Mouse (Mus musculus) urinary bladder, adult 2 months (tissue): ENCODE data around the gene Cd52. TPM values are rescaled to one million over a fixed set of nuclear protein-coding genes. Genes with fewer than 3 reads are reported as not detected.

ENCODE experiments used
- DNase-seq: peaks from one replicate; pipeline ENCODE4 v3.0.0; 2022; ENCODE audit warnings: low spot score
- polyA plus RNA-seq: library from polyadenylated mRNA; depleted of rRNA; stranded (reverse); fragments of >200 nt; gene quantifications from 2 replicates; pipeline ENCODE4 v1.2.3, GENCODE M21; 2012; rRNA removed

Cd52 gene
- polyA plus RNA-seq, 1 experiment, result 32.6 TPM

- no peak for DNase-seq
These were observed 42.3 kb downstream of the Cd52 start for GRCm38 (mm10) chr4:134052560-134052959.

GRCm38 (mm10) chr4:134051912-134052311, 43.0 kb downstream of the Cd52 start:
- DNase-seq, result no peak

GRCm38 (mm10) chr4:134047648-134048047, 47.2 kb downstream of the Cd52 start:
- no peak for DNase-seq

- no peak for DNase-seq
These were observed 51.8 kb downstream of the Cd52 start for GRCm38 (mm10) chr4:134043041-134043440.

GRCm38 (mm10) chr4:134041317-134042123, 53.4 kb downstream of the Cd52 start:
- no peak for DNase-seq

GRCm38 (mm10) chr4:134035953-134036352, 58.9 kb downstream of the Cd52 start:
- DNase-seq, result peak; percentile 68

Other genes starting within 250 kb of the Cd52 start
- gene Rps6ka1, start 207.3 kb downstream of the Cd52 start, polyA plus RNA-seq, result 15.9 and 17.9 TPM in 2 replicates
- gene Hmgn2, start 126.4 kb downstream of the Cd52 start, polyA plus RNA-seq, result 131 and 148 TPM in 2 replicates
- 35.0 and 35.6 TPM in 2 replicates for gene Dhdds, start 94.2 kb downstream of the Cd52 start, polyA plus RNA-seq
- not detected in 2 replicates for gene Lin28a, start 76.2 kb downstream of the Cd52 start, polyA plus RNA-seq
- 0.37 and 0.44 TPM in 2 replicates for gene Zfp683, start 41.2 kb downstream of the Cd52 start, polyA plus RNA-seq
- 11.8 and 17.7 TPM in 2 replicates for gene Crybg2, start 34.3 kb downstream of the Cd52 start, polyA plus RNA-seq
- gene Ubxn11, start 7.5 kb upstream of the Cd52 start, polyA plus RNA-seq, result 4.1 and 4.2 TPM in 2 replicates
- gene Sh3bgrl3, start 33.7 kb upstream of the Cd52 start, polyA plus RNA-seq, result 337 and 349 TPM in 2 replicates
- 22.9 and 23.6 TPM in 2 replicates for gene Cep85, start 92.0 kb upstream of the Cd52 start, polyA plus RNA-seq
- not detected in 2 replicates for gene Gm7534, start 107.9 kb upstream of the Cd52 start, polyA plus RNA-seq
- 0.50 and 1.0 TPM in 2 replicates for gene Catsper4, start 132.3 kb upstream of the Cd52 start, polyA plus RNA-seq
- gene Cnksr1, start 143.3 kb upstream of the Cd52 start, polyA plus RNA-seq, result 11.5 and 13.1 TPM in 2 replicates
- gene E130218I03Rik, start 148.6 kb upstream of the Cd52 start, polyA plus RNA-seq, result not detected in 2 replicates
- gene Zfp593, start 150.5 kb upstream of the Cd52 start, polyA plus RNA-seq, result 8.9 and 11.0 TPM in 2 replicates
- not detected in 2 replicates for gene Gm30191, start 151.9 kb upstream of the Cd52 start, polyA plus RNA-seq
- gene Grrp1, start 159.0 kb upstream of the Cd52 start, polyA plus RNA-seq, result 13.7 TPM in 2 replicates
- gene Pdik1l, start 192.8 kb upstream of the Cd52 start, polyA plus RNA-seq, result 5.8 and 7.5 TPM in 2 replicates
- 0.04 and 0.12 TPM in 2 replicates for gene Trim63, start 220.0 kb upstream of the Cd52 start, polyA plus RNA-seq
- 0.06 and 0.08 TPM in 2 replicates for gene Slc30a2, start 248.1 kb upstream of the Cd52 start, polyA plus RNA-seq